Mouse (Mus musculus) testis, adult 2 months (tissue): ENCODE results near the gene Snrnp200.

Experiments
- CTCF ChIP-seq: fragments of 200-500 bp; IDR thresholded peaks from 2 replicates; pipeline ENCODE4 v1.5.1; 2012; ENCODE audit warnings: low read depth, mild to moderate bottlenecking, inconsistent platforms, low read length, moderate library complexity; ENCODE audit not compliant: control insufficient read depth, insufficient read depth, insufficient replicate concordance
- POLR2A ChIP-seq: fragments of 200-500 bp; IDR thresholded peaks from 2 replicates; pipeline ENCODE4 v1.6.1; 2012; ENCODE audit warnings: low read depth, mild to moderate bottlenecking, inconsistent platforms, low read length, moderate library complexity; ENCODE audit not compliant: control insufficient read depth

DNA sequence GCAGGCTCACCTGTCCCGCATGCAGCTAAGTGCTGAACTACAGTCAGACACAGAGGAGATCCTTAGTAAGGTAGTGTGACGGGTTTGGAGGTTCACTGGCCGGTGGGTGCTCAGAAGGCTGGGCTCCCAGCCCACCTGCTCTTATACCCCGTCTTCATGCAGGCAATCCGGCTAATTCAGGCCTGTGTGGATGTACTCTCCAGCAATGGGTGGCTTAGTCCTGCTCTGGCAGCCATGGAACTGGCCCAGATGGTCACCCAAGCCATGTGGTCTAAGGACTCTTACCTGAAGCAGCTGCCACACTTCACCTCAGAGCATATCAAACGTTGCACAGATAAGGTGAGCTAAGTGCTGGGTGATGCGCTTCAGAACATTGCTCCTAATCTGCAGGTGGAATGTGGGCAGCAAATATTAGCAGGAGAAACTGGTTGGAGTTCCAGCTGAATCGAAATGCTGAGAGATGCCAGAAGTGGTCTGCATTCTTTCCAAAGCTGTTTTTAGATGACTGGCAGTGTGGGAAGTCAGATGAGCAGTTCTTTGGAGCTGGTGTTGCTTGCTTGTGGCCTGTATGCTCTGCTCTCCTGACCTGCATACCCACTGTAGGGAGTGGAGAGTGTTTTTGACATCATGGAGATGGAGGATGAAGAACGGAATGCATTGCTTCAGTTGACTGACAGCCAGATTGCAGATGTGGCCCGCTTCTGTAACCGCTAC is 29.9 kb downstream of the Snrnp200 start:
- TF ChIP-seq CTCF (no peak), POLR2A (no peak)
